Mouse (Mus musculus): ENCODE measurements at regions not wholly inside any gene's neighbourhood (a gene's known extent, or its start where the extent isn't known, plus 50 kb on each side); places are given as distances from the start of the nearest gene placed in this dataset.

DNA sequence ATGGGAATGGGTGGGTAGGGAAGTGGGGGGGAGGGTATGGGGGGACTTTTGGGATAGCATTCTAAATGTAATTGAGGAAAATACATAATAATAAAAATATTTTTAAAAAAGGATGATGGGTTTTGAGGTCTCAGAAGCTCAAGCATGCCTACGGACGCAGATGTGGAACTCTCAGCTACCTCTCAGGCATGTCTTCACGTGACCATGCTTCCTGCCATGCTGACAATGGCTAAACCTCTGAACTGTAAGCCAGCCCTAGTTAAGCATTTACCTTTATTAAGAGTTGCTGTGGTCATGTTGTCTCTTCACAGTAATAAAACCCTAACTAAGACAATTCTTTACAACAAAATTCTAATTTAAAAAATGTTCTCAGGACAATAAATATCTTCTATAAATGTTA is 80.0 kb downstream of the Tex36 start:
- no peak for DNase-seq (ENCODE audit: low spot score)

DNA sequence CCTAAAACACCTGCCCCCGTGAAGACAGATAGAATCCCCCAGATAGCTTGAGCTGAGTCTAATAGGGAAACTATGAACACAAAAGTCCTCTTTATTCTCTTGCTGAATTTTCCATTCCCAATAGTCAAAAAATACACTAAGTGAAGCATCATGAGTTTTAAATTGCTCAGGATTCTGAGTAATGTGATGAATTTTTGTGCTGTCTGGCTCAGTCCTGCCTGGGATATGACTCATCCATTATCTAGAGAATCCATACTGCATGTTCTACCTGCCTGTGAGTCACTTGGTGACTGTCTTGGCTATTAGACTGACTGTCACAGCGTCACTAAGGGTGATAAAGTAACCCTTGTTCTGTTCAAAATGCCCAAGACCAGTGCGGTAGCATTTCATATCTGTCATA is 83.0 kb downstream of the Tex36 start:
- no peak for DNase-seq (ENCODE audit: low spot score)

DNA sequence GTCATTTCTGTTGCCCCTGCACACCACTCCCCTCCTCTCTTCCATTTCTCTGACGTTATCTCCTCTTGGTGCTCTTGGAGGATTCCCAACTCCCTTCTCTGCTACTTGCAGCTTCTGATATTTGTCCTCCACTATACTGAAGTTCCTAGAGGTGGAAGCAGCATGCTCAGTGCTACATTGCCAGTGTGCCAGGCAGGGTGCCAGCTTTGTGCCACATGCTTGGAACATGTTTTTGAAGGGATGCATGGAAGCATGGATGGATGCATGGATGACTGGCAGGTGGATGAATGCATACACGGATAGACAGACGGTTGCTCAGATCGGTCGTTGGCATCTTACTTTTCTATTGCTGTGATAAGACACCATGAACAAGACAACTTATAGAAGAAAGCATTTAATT is 84.4 kb downstream of the Tex36 start:
- no peak for DNase-seq (ENCODE audit: low spot score)

DNA sequence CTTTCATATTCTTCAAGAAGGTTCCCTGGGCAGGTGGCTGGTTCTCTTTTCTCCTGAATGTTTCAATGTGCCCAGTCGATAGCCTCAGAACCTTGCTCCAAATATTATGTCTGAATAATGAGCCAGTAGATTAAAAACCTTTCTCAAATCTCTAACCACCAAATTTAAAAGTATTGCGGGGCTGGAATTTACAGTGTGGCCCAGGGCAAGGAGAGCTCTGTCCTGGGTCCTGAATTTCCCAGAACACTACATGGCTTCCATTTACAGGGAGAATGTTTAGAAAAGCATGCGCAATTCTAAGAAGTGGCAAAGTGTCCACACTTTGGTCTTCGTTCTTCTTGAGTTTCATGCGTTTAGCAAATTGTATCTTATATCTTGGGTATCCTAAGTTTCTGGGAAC is 91.0 kb downstream of the Tex36 start:
- DNase-seq (ENCODE audit: low spot score), result no peak

DNA sequence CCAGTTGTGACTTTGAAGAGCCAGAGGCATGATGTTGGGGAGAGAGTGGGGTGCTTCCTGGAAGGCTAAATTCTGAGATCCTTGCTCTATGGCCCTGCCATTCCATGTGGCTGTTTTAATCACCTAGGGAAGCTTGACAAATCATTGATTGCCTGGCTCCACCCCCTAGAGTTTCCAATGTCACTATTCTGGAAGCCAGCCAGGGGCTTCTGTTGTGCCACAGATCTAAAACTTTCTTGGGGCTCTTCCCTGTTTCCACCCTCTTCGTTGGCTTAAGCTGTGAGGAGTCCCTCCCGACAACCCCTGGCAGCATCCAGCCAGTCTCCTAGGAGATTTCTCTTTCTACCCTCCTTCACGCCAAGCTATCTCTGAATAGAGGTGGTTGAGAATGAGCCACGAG is 92.5 kb downstream of the Tex36 start:
- no peak for DNase-seq (ENCODE audit: low spot score)

DNA sequence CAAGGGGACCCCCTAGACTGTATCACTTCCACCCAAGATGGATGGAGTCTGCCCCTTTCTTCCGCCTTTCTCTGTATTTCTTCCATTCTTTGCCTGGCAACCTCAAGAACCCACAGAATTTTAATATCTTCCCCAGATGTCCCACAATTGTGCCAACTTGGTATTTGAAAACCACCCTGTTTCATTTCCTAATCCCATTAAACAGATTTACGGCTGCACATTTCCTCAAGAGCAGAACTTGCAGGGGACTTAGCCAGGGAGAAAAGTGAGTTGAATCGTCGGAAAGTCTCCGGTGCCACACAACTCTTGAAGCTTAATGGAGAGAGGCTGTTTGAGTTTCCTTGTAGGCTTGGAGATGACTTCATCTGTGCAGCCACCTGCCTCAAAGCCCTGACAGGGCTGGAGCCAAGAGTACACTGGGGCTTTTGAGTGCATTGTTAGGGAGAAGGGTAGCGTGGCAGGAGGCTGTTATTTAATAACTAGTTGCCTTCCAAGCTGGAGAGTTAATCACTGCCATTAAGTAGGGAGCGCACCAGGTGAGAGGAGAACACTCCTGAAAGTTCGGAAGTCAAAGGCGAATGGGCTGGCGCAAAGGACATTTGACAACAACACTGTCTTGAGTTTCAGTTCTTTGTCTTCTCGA is 93.5 kb downstream of the Tex36 start:
- DNase-seq (ENCODE audit: low spot score), result no peak

DNA sequence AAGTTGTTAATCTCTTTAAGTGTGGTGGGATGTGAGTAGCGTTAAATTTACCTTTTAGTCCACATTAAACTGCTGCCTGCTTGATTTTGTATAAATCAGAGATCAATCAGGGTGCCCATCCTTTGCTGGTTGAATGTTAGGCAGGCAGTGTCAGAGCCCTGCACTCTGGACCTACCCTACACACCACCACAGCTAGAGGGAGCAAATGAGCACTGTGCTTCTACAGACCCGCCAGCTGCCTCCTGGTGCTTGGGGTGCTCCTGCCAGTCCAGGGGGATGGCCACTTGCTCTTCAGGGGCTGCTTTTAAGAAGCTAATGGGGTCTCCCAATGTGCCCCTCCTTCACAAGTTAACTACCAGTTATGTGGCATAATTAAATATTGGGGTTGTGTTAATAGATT is 96.3 kb downstream of the Tex36 start:
- DNase-seq (ENCODE audit: low spot score), result no peak

DNA sequence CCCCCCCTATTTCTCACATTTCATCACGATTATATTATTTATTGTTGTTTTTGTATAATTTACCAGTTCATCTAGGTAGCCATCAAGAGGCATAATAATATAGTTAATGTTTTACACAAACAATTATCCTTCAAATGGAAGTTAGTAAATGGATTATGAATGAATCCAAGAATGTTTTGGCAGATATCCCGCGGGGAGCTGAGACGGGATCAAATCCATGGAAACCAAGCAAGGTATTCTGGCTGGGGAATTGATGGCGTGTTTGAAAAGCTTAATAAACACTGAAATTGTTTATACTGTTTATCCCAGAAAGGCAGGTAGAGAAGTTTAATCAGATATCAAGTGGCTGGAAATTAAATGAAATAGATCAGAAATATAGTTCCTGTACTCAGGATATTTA is 98.0 kb downstream of the Tex36 start:
- DNase-seq (ENCODE audit: low spot score), result no peak

DNA sequence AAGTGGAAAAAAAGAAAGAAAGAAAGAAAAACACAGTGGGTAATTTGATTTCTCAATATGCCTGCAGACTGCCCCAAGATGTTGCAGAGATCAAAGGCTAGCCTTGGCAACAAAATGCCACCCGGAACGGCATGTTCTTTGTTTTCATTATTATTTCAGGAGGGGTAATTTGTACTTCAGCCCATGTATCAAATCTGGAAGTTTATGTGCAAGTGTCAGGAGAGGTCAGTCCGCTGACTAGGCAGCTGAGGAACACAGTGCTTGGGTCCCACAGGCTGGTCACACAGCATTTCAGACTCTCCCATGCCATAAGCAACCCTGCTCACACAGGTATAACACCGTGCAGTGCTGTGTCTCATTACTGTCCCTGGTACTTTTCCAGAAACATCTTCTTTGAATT is 99.2 kb downstream of the Tex36 start:
- DNase-seq (ENCODE audit: low spot score), result no peak

DNA sequence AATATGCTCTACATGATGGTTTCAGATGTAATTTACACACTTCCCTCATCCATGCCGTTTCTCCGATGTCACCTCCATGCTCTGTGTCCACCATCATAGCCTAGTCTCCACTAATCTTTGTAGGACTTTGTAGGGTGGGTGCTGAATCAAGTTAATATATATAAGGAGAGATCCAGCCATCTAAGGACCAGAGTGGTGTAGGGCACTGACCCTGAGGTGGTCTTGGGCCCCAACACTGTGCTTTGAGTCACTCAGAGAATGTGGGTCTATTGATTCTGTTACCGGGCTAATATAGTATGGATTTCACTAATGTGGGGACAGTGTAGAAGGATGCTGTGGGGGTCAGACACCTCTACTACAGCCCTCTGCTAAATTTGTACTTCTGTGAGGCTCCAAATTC is 104.4 kb downstream of the Tex36 start:
- DNase-seq (ENCODE audit: low spot score), result no peak

DNA sequence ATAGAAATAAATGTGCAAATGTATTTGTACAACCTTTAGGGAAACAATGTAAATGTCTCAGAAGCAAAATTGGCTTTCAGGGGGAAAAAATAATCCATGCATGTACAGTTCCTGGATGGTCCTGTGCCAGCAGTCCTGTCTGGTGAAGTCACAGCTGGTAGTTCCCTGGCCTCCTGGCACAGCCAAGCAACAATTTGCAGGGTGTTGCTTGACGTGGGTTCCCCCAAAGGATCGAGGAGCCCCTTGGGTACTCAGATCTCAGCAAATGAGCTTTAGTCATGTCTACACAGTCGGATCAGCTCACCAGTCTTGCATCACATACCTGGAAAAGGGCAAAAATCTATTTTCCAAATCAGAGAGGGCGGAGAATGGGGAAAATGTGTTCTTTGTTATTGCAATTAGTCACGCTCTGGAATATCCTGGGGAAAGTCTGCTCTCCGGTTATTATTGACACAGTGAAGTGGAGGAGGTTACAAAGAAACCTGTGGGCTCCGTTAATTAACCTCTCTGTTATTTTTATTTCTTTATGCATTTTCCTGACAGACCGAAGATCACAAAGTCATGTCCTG is 106.9 kb downstream of the Tex36 start:
- no peak for DNase-seq (ENCODE audit: low spot score)

DNA sequence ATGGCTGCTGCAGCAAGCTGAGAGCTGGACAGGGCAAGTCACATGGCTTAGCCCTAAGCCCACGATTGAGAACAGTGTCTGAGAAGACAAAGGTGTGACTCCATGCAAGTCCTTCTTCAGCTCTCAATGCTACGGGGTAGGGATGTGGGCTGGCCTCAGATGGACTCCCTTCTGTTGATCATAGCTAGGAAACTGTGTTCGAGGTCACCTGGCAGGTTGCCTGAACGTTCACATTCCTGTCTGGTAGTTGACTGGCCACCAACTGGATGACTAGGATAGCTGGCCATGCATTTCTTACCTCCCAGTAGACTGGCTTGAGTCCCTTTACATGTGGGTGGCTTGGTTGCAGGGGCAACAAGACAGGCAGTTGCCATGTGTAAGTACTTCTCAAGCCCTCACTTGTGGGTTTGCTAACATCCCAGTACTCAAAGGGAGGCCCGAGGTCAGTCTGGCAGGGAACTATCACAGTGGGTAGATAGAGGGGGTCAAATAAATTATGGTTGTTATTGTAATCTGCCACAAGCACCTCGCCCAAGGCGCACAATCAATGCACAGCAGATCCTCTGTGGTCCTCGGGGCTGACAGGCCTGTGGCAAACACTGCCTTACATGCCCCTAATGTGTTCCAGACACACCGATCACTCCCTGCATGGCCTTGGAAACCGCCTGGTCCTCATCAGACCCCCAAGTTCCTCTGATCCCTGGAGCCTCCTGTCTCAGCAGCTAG is 107.5 kb downstream of the Tex36 start:
- DNase-seq (ENCODE audit: low spot score), result no peak

DNA sequence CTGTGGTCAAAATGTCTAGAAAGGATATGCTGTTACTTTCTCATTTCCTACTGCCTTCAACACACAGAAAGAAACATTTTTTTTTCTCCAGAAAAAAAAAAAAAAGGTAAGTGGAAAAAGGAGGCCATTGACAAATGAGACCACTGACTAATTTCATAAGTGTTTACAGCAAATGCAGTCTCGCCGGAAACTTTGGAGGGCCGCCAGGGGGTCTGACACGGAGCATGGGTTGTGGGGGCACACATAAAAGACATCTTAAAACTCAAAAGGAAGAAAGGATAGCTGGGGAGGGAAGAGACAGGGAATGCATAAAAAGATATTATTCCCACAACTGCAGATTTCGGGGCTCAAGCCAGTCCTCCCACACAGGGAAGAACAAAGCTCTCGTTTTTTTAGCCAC is 109.3 kb downstream of the Tex36 start:
- DNase-seq (ENCODE audit: low spot score), result no peak

DNA sequence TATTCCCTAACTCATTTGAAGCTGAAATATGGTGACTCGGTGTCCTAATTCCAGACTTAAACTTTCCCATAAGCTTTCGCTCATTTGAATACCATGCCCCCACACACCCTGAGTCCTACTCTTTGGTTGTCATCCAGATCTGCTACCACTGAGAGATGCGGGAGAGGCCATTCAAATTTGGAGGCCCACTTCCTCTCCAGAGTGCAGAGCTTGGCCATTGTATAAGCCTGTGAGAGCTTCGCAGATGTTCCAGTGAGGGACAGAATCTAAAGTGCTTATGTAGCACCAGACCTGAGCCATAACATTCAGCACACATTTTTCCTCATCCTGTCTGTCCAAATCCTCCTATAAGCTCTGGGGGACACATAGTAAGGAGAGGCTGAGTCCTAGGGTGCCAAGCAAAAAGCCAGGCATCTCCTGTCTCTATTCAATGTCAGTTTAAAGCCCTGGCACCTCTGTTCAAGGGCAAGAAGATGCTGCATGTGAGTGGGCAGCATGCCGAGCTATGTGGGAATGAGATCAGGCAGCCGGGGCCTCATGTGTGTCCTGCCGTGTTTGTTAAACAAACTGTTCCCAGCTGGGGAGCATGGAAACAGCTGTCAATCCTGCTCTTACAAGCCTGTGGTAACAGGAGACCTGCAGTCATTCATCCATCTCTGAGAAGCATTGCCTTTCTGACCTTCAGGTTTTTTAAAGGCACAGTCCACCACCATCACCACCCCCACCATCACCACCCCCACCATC is 113.9 kb downstream of the Tex36 start:
- no peak for DNase-seq (ENCODE audit: low spot score)

DNA sequence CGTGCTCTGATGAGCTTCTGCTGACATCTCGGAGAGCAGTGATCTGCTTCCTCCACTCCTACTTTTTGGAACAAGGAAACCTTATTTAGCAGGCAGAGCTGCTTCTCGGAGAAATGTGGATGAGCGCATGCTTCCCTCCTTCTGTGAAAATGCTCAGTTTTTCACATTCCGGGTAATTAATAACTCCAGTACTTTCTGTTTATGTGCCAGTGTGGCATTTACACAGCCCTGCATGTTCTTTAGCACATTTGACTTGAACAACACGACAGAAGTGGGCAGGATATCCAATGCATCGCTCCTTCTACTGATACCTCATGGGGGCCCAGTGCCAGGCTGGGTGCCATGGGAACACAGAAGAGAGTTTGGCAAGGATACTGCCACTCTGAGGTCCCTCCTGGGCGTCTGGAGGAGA is 117.5 kb downstream of the Tex36 start:
- no peak for DNase-seq (ENCODE audit: low spot score)

DNA sequence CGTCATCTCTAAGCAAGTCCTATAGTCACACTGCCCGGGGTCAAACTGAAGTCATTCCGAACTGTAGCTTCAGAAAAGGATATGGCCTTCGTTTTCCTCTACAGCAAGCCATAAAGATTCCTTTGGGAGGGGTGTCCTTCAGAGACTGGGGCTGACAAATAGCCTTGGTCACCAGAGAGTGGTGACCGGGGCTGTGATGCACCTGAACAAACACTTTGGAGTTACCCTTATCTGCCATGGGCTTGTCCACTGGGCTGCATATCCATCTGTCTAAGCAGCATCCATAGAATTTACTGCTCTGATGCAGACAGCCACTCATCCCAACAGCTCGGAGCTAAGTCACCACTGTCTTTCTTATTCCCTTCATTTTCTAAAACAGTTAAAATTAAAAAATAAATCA is 120.4 kb downstream of the Tex36 start:
- no peak for DNase-seq (ENCODE audit: low spot score)

DNA sequence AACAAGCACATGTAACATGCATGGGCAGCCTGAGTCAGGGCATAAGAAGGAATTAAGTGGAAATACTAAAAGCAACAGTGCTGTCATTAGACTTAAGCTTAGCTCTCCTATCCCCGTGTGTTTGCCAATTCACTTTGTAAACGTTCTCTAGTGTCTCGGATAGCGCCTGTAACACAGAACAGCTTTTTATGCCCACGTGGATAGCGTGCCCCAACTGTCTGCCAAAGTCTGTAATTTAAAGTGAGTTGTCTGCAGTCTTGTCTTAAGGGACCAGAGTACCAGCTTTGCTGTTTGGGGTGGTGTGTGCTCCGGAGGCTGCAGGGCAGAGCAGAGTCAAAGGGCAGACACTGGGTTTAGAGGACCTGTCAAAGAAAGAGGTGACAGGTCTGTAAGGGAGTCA is 122.3 kb downstream of the Tex36 start:
- no peak for DNase-seq (ENCODE audit: low spot score)

DNA sequence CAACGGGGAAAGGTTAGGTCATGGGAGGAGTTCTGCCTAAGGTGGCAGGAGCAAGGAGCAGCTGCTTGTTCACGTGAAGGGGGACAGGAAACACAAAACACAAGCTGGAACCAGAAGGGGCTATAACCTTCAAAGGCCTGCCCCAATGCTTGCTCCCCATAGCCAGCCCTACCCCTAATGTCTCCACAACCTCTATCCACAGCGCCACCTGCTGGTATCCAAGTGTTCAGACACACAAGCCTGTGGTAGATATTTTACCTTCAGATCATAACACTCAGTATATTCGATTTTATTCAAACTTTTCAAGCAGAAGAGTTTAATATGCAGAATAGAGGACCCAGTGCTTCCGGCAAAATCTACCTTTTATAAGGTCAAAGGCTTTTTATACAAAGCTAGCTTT is 124.0 kb downstream of the Tex36 start:
- no peak for DNase-seq (ENCODE audit: low spot score)

DNA sequence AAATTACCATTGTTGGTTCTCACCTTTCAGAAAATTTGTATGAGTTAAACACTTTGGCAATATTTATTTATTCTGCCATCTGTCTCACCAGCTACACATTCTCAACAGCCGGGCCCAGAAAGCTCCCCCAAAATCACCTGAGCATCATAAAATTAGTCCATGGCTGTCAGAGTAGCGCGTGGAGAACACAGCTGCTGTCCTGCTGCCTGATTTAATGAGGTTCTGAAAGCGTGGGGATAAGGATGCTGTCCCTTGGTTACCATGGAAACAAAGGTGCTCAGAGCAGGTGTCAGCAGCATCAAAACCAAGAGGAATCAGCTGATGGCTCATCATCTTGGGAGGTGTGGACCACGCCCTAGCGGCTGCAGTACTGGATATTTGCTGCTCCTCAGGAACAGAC is 124.7 kb downstream of the Tex36 start:
- DNase-seq (ENCODE audit: low spot score), result no peak

DNA sequence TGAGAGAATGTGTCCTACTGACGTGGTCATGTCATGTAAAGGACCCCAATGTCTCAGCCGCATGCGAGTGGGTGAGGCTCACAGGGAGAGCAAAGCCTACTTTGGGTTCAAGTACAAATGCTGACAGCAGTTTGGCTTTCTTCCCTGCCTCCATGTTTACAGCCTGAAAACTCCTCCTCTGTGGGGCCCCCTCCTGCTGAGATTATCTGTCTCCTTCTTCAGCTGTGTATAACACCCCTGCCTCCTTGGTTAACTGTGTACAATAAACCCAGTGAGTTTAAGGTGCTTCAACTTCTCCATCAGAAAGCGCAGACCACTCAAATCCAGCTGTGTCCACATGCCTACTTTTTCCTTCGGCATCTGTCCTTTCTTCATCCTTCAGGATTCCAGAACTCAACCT is 130.3 kb downstream of the Tex36 start:
- no peak for DNase-seq (ENCODE audit: low spot score)

DNA sequence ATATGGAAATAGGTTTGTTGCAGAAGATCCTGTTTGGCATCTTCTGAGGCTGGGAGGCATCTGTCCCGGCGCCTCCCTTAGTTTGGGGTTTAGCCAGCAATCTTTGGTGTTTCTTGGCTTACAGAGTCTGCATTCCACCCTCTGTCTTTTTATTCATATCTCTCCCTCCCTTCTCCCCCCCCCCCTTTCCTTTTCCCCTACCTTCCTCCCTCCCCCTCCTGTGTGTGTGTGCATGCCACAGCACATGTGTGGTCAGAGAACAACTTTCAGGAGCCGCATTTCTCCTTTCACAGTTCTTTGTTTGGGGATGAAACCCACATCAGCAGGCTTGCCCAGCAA is 131.4 kb downstream of the Tex36 start:
- no peak for DNase-seq (ENCODE audit: low spot score)

DNA sequence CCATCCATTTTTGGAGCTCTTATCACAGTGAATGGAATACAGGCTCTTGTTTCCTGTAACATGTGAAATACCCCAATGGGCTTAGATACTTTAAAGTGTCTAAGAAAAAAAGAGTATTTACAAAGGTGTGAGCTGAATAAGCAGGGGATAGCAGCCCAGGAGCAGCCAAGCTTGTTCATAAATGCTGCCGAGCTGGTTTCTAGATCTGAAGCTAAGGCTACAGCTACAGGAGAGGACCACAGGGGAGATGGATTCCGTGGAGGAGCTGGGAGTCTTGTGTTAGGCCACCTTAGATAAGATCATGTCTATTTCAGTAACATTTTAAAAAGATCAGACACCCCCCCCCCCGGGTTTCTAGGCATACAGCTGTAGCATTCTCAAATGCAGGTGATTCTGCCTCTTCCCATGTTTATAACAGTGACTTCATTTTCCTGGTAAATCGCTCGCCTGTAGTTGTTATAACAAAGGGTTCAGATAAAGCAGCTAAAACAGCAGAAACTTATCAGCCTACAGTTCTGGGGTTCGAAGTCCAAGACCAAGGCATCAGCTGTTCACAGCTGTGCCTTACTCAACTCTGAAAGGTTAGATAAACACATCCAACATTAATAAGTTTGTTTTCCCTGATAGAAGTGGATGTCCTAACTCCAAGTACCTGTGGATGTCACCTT is 131.9 kb downstream of the Tex36 start:
- no peak for DNase-seq (ENCODE audit: low spot score)

DNA sequence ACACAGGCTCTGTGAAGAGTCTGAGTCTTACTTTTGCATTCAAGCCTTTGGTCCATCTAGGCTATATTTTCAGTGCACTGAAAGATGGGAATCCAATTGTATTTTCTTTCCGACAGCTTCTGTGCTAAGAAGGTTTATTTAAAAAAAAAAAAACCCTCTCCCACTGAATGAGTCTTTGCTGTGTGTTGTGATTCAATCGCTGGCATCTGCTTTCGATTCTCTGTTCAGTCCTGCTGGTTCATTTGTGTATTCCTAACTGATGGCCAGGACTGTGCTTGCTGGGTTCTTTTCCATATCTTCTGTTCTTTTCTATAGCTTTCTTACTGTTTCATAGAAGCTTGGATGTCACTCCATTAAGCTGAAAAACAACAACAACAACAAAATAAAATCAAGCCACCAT is 132.9 kb downstream of the Tex36 start:
- no peak for DNase-seq (ENCODE audit: low spot score)
